Mouse (Mus musculus) layer of hippocampus, postnatal 10 days (tissue): ENCODE data around the gene Ubap1l. TPM values are rescaled to one million over a fixed set of nuclear protein-coding genes. Genes with fewer than 3 reads are reported as not detected.

Experiments
- DNase-seq, 2 experiments: peaks; one replicate each; pipeline ENCODE4 v3.0.0; 2021; ENCODE audit warnings: low spot score in 2 of 2
- total RNA-seq, 2 experiments: library from RNA; stranded (reverse); gene quantifications; 2 replicates each; pipeline ENCODE4 v1.2.3; 2021

Gene Ubap1l
- total RNA-seq, 2 experiments from 2014 or later, result 4.6 to 5.3 TPM

- DNase-seq, result no peak
These were observed 48.0 kb downstream of the Ubap1l start for GRCm38 (mm10) chr9:65408871-65409295.

DNA sequence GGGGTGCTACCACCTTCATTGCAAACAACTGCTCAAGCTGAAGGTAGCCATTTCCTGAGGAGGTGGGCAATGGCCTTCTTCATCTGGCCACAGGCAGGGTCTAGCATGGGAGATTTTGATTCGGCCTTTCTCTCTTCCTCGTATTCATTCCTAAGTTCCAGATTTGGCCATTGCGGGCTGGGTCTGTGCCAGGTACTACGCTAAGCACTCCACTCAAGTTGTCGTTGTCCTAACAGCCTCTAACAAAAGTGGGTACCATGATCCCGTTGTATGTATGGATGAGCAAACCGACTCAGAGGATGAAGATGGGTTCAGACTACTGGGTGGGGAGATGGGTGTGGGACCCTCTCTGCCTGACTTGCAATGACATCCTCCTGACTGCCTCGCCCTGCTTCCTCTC, 49.5 kb downstream of the Ubap1l start:
- no peak for DNase-seq

GRCm38 (mm10) chr9:65411326-65411725, 50.5 kb downstream of the Ubap1l start:
- DNase-seq, result no peak

GRCm38 (mm10) chr9:65417738-65418137, 56.9 kb downstream of the Ubap1l start:
- no peak for DNase-seq

DNA sequence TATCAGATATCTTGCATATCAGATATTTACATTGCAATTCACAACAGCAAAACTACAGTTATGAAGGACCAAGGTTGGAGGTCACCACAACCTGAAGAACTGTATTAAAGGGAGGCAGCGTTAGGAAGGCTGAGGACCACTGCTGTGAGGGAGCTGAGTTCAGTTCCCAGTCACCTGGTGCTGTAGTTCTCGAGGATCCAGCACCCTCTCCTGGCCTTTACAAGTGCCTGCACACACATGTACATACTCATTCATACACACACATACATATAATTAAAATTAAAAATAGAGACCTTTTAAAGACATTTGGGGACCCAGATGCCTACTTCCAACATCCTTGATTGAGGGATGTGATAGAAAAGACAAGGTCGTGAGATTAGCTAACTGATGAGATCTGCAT, 58.8 kb downstream of the Ubap1l start:
- no peak for DNase-seq

DNA sequence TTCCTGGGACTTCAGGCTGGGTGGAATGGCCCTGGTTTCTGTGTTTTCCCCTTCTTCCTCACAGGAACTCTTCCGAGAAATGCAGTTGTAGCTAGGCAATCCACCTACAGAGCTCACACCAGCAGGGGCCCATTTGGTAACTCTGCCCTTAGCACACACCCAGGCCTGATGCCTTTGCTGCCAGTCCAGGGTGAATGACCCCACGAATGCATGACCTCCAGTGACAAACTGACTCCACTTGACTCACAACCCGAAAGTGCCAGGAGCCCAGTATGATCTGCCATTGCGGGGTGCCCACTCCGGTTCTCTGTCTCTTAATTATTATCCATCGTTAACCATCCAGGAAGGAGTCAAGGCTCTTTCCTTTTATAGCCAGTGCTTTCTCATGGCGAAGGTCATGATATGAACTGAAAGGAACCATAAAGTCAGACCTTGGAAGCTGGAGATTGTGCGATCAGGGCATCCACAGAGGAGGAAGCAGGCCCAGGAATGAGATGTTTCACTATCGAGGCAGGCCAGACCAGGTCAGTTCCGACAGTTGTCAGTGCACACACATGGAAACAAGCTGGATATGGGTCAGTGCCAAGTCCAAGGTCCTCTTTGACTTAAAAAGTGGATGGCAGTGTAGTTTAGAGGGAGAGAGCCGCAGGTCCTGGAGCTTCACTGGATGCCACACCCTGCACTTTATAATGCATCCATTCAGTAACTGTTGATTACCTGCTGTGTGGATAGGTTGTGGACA, 62.1 kb downstream of the Ubap1l start, which contains the start of gene Slc51b:
TSS of gene Slc51b (minus strand) at position 196 of the 742 bp plus-strand sequence.
- no peak for DNase-seq

DNA sequence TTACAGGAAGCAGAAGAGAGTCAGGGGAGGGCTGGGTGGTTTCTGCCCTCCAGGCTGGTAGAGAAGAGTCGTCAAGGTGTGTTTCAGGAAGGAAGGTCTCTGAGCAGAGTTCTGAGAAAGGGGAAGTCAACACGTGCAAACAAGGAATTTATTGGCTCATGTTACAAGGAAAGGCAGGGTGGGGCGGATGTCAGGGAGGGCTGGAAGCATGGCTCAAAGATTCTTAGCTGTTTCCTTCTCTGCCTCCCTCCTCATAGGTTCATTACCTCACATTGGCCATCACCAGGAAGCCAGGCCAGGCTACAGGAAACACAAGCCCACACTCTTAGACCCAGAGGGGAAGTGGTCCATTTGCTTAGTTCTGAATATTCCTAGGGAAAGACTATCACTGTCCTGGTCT, 63.6 kb downstream of the Ubap1l start:
- no peak for DNase-seq

- DNase-seq, result no peak
These were observed 66.7 kb downstream of the Ubap1l start for GRCm38 (mm10) chr9:65427511-65427910.

DNA sequence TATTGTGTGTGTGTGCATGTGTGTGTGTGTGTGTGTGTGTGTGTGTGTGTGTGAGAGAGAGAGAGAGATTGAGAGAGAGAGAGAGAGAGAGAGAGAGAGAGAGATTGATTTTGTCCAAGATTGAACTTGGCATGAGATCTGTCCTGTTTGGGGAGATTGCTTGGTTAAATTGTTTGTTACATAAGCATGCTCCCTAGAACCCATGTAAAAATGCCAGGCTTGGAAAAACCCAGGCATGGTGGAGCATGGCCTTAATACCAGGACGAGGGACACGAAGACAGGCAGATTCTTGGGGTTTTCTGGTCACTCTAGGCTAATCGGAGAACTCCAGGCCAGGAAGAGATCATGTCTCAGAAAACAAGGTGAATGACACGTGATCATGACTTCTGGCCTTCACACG, 67.2 kb downstream of the Ubap1l start:
- no peak for DNase-seq

Other genes with a start within 250 kb of the Ubap1l start
- 1 to 10 TPM; 5.4 to 7.1 TPM for gene Igdcc3, start 219.9 kb upstream of the Ubap1l start, total RNA-seq
- 1 to 10 TPM; 4.5 to 5.6 TPM for gene Parp16, start 165.7 kb upstream of the Ubap1l start, total RNA-seq
- gene Cilp, start 95.9 kb upstream of the Ubap1l start, total RNA-seq, result under 1 TPM in 1 of 2 experiments, not detected in 1; 0.18 TPM
- gene Clpx, start 66.8 kb upstream of the Ubap1l start, total RNA-seq, result 10 to 100 TPM; 27.8 to 31.6 TPM
- 10 to 100 TPM; 23.2 to 25.4 TPM for gene Pdcd7, start 14.9 kb upstream of the Ubap1l start, total RNA-seq
- gene Kbtbd13, start 30.6 kb downstream of the Ubap1l start, total RNA-seq, result under 1 TPM; 0.13 to 0.43 TPM
- 1 to 10 TPM; 4.1 to 5.3 TPM for gene Rasl12, start 37.5 kb downstream of the Ubap1l start, total RNA-seq
- gene Slc51b, start 61.9 kb downstream of the Ubap1l start, total RNA-seq, result not detected
- 10 to 100 TPM; 19.3 to 21.3 TPM for gene Mtfmt, start 74.7 kb downstream of the Ubap1l start, total RNA-seq
- gene Spg21, start 99.9 kb downstream of the Ubap1l start, total RNA-seq, result 10 to 100 TPM; 27.2 to 34.5 TPM
- gene Ankdd1a, start 159.2 kb downstream of the Ubap1l start, total RNA-seq, result 1 to 10 TPM; 1.5 to 2.0 TPM
- gene Plekho2, start 219.0 kb downstream of the Ubap1l start, total RNA-seq, result 1 to 10 TPM; 5.6 to 8.4 TPM
- 1 to 10 TPM; 1.1 to 1.4 TPM for gene Pif1, start 226.1 kb downstream of the Ubap1l start, total RNA-seq